Comparison of ENCODE assay signal across 26 mouse cellular contexts in the genomic region with DNA sequence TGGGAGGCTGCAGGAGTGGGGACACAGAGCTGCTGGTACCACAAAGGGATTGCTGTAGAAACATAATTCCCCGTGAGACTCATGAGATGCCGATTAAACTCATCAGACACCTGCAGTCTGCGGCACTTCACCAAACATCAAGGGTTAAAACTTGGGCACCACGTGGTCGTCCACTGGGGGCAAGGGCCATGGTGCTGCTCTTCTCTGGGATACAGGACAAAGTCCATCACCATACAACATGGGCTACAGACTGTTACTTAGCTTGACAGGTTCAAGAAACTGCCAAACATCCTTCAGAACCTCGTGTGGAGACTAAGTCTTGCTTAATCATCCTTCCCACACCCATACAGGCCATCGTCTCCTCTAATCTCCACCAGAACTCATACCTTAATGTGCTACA. TPM values are rescaled to one million over a fixed set of nuclear protein-coding genes. Genes with fewer than 3 reads are reported as not detected.
A peak's percentile ranks its signal among the peaks of the same experiment; 100 is the strongest.
DNase-seq lines count a peak whose midpoint lies in the region; ATAC-seq and TF ChIP-seq lines count a peak whose summit lies in the region.
"Had no signal": no experiment of that assay in that cellular context is flagged by ENCODE, and none has a peak within 500 bp of the region (broad histone marks: within the 10 kb centered on the region; RNA-seq: fewer than 3 reads in every experiment).

No protein-coding gene starts in this region.

- no peaks in the 10 kb centered on the region for H3K79me2 ChIP-seq in liver, adult 2 months (ENCODE audit: control insufficient read depth, insufficient read depth, low read length)

- TF ChIP-seq POLR2A in kidney, adult 2 months (IDR thresholded peaks at IDR 0.05; ENCODE audit: low read depth, low read length), result no peak
- no peak for TF ChIP-seq POLR2A in liver, adult 2 months (IDR thresholded peaks at IDR 0.05; ENCODE audit: extremely low read depth, insufficient read depth, low read length)
- no peak for TF ChIP-seq POLR2A in cerebellum, adult 2 months (IDR thresholded peaks at IDR 0.05; ENCODE audit: borderline replicate concordance, insufficient read depth, low read length)

- H3K4me3 ChIP-seq in forebrain, embryonic 12.5 days (replicated peaks), result no peak overlapping the region
- H3K4me3 ChIP-seq in forebrain, embryonic 15.5 days, result no peak overlapping the region
- H3K4me3 ChIP-seq in kidney, adult 2 months (ENCODE audit: insufficient read depth, low read depth, low read length), result no peak overlapping the region
- H3K4me3 ChIP-seq in liver, adult 2 months (ENCODE audit: insufficient read depth, low read depth, low read length), result no peak overlapping the region
- H3K4me3 ChIP-seq in liver, postnatal 0 days (ENCODE audit: low read depth, low read length), result no peak overlapping the region
- no peak overlapping the region for H3K4me3 ChIP-seq in cerebellum, adult 2 months (replicated peaks; ENCODE audit: insufficient read depth, low read depth, low read length)
- H3K4me3 ChIP-seq: forebrain, embryonic 10.5 days; heart, adult 2 months; heart, embryonic 10.5 days; heart, embryonic 13.5 days; hindbrain, embryonic 12.5 days; hindbrain, embryonic 15.5 days had no signal

- TF ChIP-seq CTCF in kidney, adult 2 months (conservative IDR thresholded peaks at IDR 0.05; ENCODE audit: insufficient read depth, insufficient read length, low read depth, low read length), result no peak
- TF ChIP-seq CTCF in liver, adult 2 months (IDR thresholded peaks at IDR 0.05; ENCODE audit: low read depth, low read length), result no peak
- no peak for TF ChIP-seq CTCF in liver, postnatal 0 days (IDR thresholded peaks at IDR 0.05; ENCODE audit: low read depth)
- TF ChIP-seq CTCF in cerebellum, adult 2 months (IDR thresholded peaks at IDR 0.05; ENCODE audit: borderline replicate concordance, insufficient read depth, low read depth, low read length), result no peak

- 87% methylated on average over 7 of the region's 7 CpGs for WGBS in forebrain, embryonic 12.5 days
- 86% methylated on average over 7 of the region's 7 CpGs for WGBS in forebrain, embryonic 15.5 days
- WGBS in kidney, adult 2 months, result 54% methylated on average over 7 of the region's 7 CpGs
- 63% methylated on average over 7 of the region's 7 CpGs for WGBS in liver, adult 2 months
- WGBS in liver, postnatal 0 days (ENCODE audit: insufficient replicate concordance), result 71% methylated on average over 7 of the region's 7 CpGs
- WGBS in cerebellum, adult 2 months, result 76% methylated on average over 7 of the region's 7 CpGs

- peaks cover 15% of the 10 kb centered on the region for H3K36me3 ChIP-seq in forebrain, embryonic 12.5 days (replicated peaks)
- no peaks in the 10 kb centered on the region for H3K36me3 ChIP-seq in forebrain, embryonic 15.5 days
- H3K36me3 ChIP-seq in kidney, adult 2 months (ENCODE audit: control insufficient read depth, insufficient read depth, low read length), result no peaks in the 10 kb centered on the region
- H3K36me3 ChIP-seq in liver, adult 2 months (ENCODE audit: control insufficient read depth, insufficient read depth, low read length), result peaks cover 7% of the 10 kb centered on the region; the same call in 1 of the 2 replicates
- H3K36me3 ChIP-seq in liver, postnatal 0 days (replicated peaks; ENCODE audit: insufficient read depth, low read length), result peaks cover 10% of the 10 kb centered on the region; the same call in 1 of the 2 replicates
- H3K36me3 ChIP-seq: hindbrain, embryonic 15.5 days had no signal

- no peaks in the 10 kb centered on the region for H3K27me3 ChIP-seq in forebrain, embryonic 12.5 days
- H3K27me3 ChIP-seq in forebrain, embryonic 15.5 days, result no peaks in the 10 kb centered on the region
- H3K27me3 ChIP-seq in kidney, adult 2 months (replicated peaks; ENCODE audit: control insufficient read depth, insufficient read depth, low read length), result no peaks in the 10 kb centered on the region
- H3K27me3 ChIP-seq in liver, adult 2 months (ENCODE audit: control insufficient read depth, insufficient read depth, low read length), result no peaks in the 10 kb centered on the region
- no peaks in the 10 kb centered on the region for H3K27me3 ChIP-seq in liver, postnatal 0 days (ENCODE audit: insufficient read depth, low read length)
- H3K27me3 ChIP-seq in cerebellum, adult 2 months (ENCODE audit: control insufficient read depth, insufficient read depth, low read length), result no peaks in the 10 kb centered on the region
- H3K27me3 ChIP-seq: heart, embryonic 13.5 days; hindbrain, embryonic 12.5 days; hindbrain, embryonic 15.5 days had no signal

- H3K4me1 ChIP-seq in forebrain, embryonic 12.5 days, result peaks cover 6% of the 10 kb centered on the region; the same call in 1 of the 2 replicates
- peaks cover 16% of the 10 kb centered on the region for H3K4me1 ChIP-seq in forebrain, embryonic 15.5 days
- peaks cover 7% of the 10 kb centered on the region; the same call in 1 of the 2 replicates for H3K4me1 ChIP-seq in kidney, adult 2 months (ENCODE audit: control insufficient read depth, insufficient read depth, low read length)
- H3K4me1 ChIP-seq in liver, adult 2 months (ENCODE audit: control insufficient read depth, insufficient read depth, low read length), result no peaks in the 10 kb centered on the region
- no peaks in the 10 kb centered on the region for H3K4me1 ChIP-seq in liver, postnatal 0 days (ENCODE audit: insufficient read depth)
- H3K4me1 ChIP-seq in cerebellum, adult 2 months (ENCODE audit: control insufficient read depth, insufficient read depth, low read length), result no peaks in the 10 kb centered on the region
- H3K4me1 ChIP-seq: heart, embryonic 10.5 days; heart, embryonic 13.5 days had no signal

- DNase-seq in kidney, adult 2 months, result peak; percentile 77
- DNase-seq in kidney, postnatal 4 days, result no peak
- DNase-seq in liver, adult 2 months (ENCODE audit: extremely low read depth, low read depth, low spot score), result peak; percentile 16
- no peak for DNase-seq in liver, postnatal 0 days
- DNase-seq in gastrocnemius, postnatal 4 days (ENCODE audit: low spot score in 2 of 2), result no peak
- no peak for DNase-seq in cerebellum, adult 2 months
- DNase-seq: adrenal gland, adult 8-10 months; adrenal gland, postnatal 25 days; cerebellum, adult 11-12 months; cerebellum, adult 9-10 months; cerebellum, postnatal 14 days; gastrocnemius, postnatal 25 days; heart, adult 2 months; heart, postnatal 14 days; heart, postnatal 4 days had no signal

- ATAC-seq in forebrain, embryonic 12.5 days (ENCODE audit: low FRiP score), result no peak
- ATAC-seq in forebrain, embryonic 15.5 days (replicated peaks), result no peak
- no peak for ATAC-seq in liver, postnatal 0 days
- ATAC-seq: activated CD4-positive, CD25-positive, alpha-beta regulatory T cell, adult 4 months; forebrain, embryonic 14.5 days had no signal

- 0 out of 2 replicates have a peak overlapping the region, but pooled peaks have one; percentile 8 for H3K27ac ChIP-seq in forebrain, embryonic 12.5 days
- no peak overlapping the region for H3K27ac ChIP-seq in forebrain, embryonic 15.5 days (replicated peaks)
- no peak overlapping the region for H3K27ac ChIP-seq in kidney, adult 2 months (ENCODE audit: insufficient read depth, low read depth, low read length)
- no peak overlapping the region for H3K27ac ChIP-seq in liver, adult 2 months (replicated peaks; ENCODE audit: insufficient read depth, low read depth, low read length)
- no peak overlapping the region for H3K27ac ChIP-seq in liver, postnatal 0 days (ENCODE audit: low read depth)
- no peak overlapping the region for H3K27ac ChIP-seq in cerebellum, adult 2 months (ENCODE audit: insufficient read depth, low read length)
- H3K27ac ChIP-seq: forebrain, embryonic 10.5 days; heart, adult 2 months; heart, embryonic 10.5 days; heart, embryonic 13.5 days; hindbrain, embryonic 12.5 days; hindbrain, embryonic 15.5 days had no signal

- H3K4me2 ChIP-seq in forebrain, embryonic 12.5 days, result no peak overlapping the region
- H3K4me2 ChIP-seq in forebrain, embryonic 15.5 days (replicated peaks), result no peak overlapping the region
- no peak overlapping the region for H3K4me2 ChIP-seq in liver, postnatal 0 days (ENCODE audit: low read depth, low read length)
- H3K4me2 ChIP-seq: heart, embryonic 13.5 days; hindbrain, embryonic 12.5 days; hindbrain, embryonic 15.5 days had no signal

- H3K9me3 ChIP-seq in forebrain, embryonic 12.5 days, result no peaks in the 10 kb centered on the region
- H3K9me3 ChIP-seq in forebrain, embryonic 15.5 days, result no peaks in the 10 kb centered on the region
- no peaks in the 10 kb centered on the region for H3K9me3 ChIP-seq in liver, postnatal 0 days (ENCODE audit: low read length)
- H3K9me3 ChIP-seq: forebrain, embryonic 10.5 days; heart, embryonic 10.5 days; heart, embryonic 13.5 days; hindbrain, embryonic 12.5 days; hindbrain, embryonic 15.5 days had no signal

- no peak overlapping the region for H3K9ac ChIP-seq in forebrain, embryonic 12.5 days
- no peak overlapping the region for H3K9ac ChIP-seq in forebrain, embryonic 15.5 days (replicated peaks)
- H3K9ac ChIP-seq in liver, adult 2 months (ENCODE audit: low read depth, low read length), result no peak overlapping the region
- no peak overlapping the region for H3K9ac ChIP-seq in liver, postnatal 0 days (replicated peaks)
- H3K9ac ChIP-seq: heart, embryonic 13.5 days; hindbrain, embryonic 12.5 days; hindbrain, embryonic 15.5 days had no signal

- no peak for TF ChIP-seq EP300 in liver, postnatal 0 days (IDR thresholded peaks at IDR 0.05; ENCODE audit: low read depth)

RNA-seq across cellular contexts. Expression of gene Fam83c, which starts 25.4 kb away (rescaled TPM):
- 0.50 and 0.68 TPM in 2 replicates for polyA plus RNA-seq in forebrain, embryonic 12.5 days (2016; fragmentation: Nextera tagmentation; extraction: Ambion mirVana)
- 0.57 and 0.61 TPM in 2 replicates for polyA plus RNA-seq in forebrain, embryonic 15.5 days (2015; fragmentation: Nextera tagmentation; extraction: Ambion mirVana)
- polyA plus RNA-seq in kidney, adult 2 months (2012; rRNA removed), result 0.03 TPM in 1 of 2 replicates, not detected in the other
- total RNA-seq in liver, adult 2 months (2014; rRNA removed), result not detected in 2 replicates
- not detected in 2 replicates for polyA plus RNA-seq in liver, adult 2 months (2012; rRNA removed)
- polyA plus RNA-seq in liver, postnatal 0 days (2015; fragmentation: Nextera tagmentation; extraction: Ambion mirVana), result 0.15 and 0.19 TPM in 2 replicates
- total RNA-seq in gastrocnemius, postnatal 4 days (2021), result not detected
- polyA plus RNA-seq in cerebellum, adult 2 months (2012; rRNA removed), result not detected in 2 replicates
- total RNA-seq: gastrocnemius, adult 8-10 months; gastrocnemius, postnatal 25 days; granulocyte monocyte progenitor cell, adult 5-6 weeks; heart, adult 2 months; heart, postnatal 14 days; heart, postnatal 4 days had no signal
- polyA plus RNA-seq: activated CD4-positive, CD25-positive, alpha-beta regulatory T cell, adult 4 months; heart, adult 2 months had no signal

RNA-seq across cellular contexts. Expression of gene Eif6, which starts 33.4 kb away (rescaled TPM):
- 159 and 160 TPM in 2 replicates for polyA plus RNA-seq in forebrain, embryonic 12.5 days (2016; fragmentation: Nextera tagmentation; extraction: Ambion mirVana)
- 159 and 160 TPM in 2 replicates for polyA plus RNA-seq in forebrain, embryonic 15.5 days (2015; fragmentation: Nextera tagmentation; extraction: Ambion mirVana)
- polyA plus RNA-seq in kidney, adult 2 months (2012; rRNA removed), result 108 and 113 TPM in 2 replicates
- total RNA-seq in liver, adult 2 months (2014; rRNA removed), result 41.0 and 49.0 TPM in 2 replicates
- 80.2 and 84.4 TPM in 2 replicates for polyA plus RNA-seq in liver, adult 2 months (2012; rRNA removed)
- 120 and 130 TPM in 2 replicates for polyA plus RNA-seq in liver, postnatal 0 days (2015; fragmentation: Nextera tagmentation; extraction: Ambion mirVana)
- total RNA-seq in gastrocnemius, postnatal 4 days (2021), result 10 to 100 TPM; 74.9 to 79.4 TPM
- polyA plus RNA-seq in cerebellum, adult 2 months (2012; rRNA removed), result 84.9 and 86.4 TPM in 2 replicates

RNA-seq across cellular contexts. Expression of gene BC029722, which starts 40.9 kb away (rescaled TPM):
- 12.0 and 13.4 TPM in 2 replicates for polyA plus RNA-seq in forebrain, embryonic 12.5 days (2016; fragmentation: Nextera tagmentation; extraction: Ambion mirVana)
- 30.5 and 32.5 TPM in 2 replicates for polyA plus RNA-seq in forebrain, embryonic 15.5 days (2015; fragmentation: Nextera tagmentation; extraction: Ambion mirVana)
- 56.4 and 69.9 TPM in 2 replicates for polyA plus RNA-seq in kidney, adult 2 months (2012; rRNA removed)
- 5.0 and 5.5 TPM in 2 replicates for total RNA-seq in liver, adult 2 months (2014; rRNA removed)
- 23.7 and 26.9 TPM in 2 replicates for polyA plus RNA-seq in liver, adult 2 months (2012; rRNA removed)
- 6.6 and 7.5 TPM in 2 replicates for polyA plus RNA-seq in liver, postnatal 0 days (2015; fragmentation: Nextera tagmentation; extraction: Ambion mirVana)
- total RNA-seq in gastrocnemius, postnatal 4 days (2021), result 10 to 100 TPM; 11.4 to 13.5 TPM
- polyA plus RNA-seq in cerebellum, adult 2 months (2012; rRNA removed), result 72.8 and 81.5 TPM in 2 replicates

Comparison
In these comparisons a context has a peak if more than half of its experiments do, and no peak if none do; other contexts are left out.
1. DNase-seq: peak in kidney, adult 2 months (single experiment) and liver, adult 2 months (single experiment); none in kidney, postnatal 4 days (0 of 2), liver, postnatal 0 days (single experiment), gastrocnemius, postnatal 4 days (0 of 2) and cerebellum, adult 2 months (0 of 2).